Mouse (Mus musculus) mammary gland, adult 2 months (tissue): ENCODE results near the gene Camkv. TPM values are rescaled to one million over a fixed set of nuclear protein-coding genes. Genes with fewer than 3 reads are reported as not detected.

Experiments
- polyA plus RNA-seq: library from polyadenylated mRNA; depleted of rRNA; stranded (reverse); fragments of >200 nt; gene quantifications from 2 replicates; pipeline ENCODE4 v1.2.3, GENCODE M21; 2012; ENCODE audit warnings: low replicate concordance; rRNA removed

The Camkv gene
- 0.09 and 0.12 TPM in 2 replicates for polyA plus RNA-seq

DNA sequence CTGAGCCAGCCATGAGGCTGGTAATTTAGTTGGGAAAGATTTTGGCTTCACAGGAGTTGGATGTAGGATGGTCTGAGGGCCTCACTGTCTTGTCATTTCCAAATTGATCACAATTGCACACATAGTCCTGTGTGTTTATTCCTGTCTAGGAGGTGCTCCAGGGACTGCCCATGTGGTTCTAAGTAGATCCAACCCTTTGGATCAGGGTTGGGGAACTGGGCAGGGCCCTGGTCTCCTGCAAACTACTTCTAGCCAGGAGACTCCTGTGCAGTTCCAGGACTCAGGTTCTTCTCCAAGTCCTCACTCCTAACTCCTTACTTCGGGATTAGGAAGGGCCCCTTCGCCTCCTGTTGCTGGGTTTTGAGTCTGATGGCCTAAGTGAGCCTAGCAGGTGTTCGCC lies at the start of gene Camkv:
TSS of gene Camkv (plus strand) at position 301 of the 400 bp plus-strand sequence.

DNA sequence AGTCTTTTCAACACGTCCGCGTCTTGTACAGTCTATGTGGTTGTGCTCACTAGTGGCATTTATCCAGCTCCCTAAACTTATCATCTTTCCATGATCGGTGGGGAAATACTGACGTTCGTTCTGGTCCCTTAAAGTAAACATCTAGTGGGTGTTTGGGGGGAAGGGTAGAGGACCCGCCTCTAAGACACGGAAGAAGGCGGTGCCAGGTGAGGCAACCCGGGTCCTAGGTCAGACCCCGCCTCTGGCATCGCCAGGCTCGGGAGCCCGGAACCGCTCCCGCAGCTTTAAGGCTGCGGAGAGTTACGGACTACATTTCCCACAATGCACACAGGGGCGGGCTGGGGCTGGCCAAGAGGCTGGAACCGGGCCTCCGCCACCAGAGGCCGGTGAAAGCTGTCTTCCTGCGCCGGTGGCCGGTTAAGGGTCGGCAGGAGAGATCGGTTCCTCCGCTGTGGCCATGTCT lies 47.6 kb upstream of the Camkv start, which contains the start of gene Mon1a:
TSS of gene Mon1a (plus strand) at position 348 of the 463 bp plus-strand sequence.

DNA sequence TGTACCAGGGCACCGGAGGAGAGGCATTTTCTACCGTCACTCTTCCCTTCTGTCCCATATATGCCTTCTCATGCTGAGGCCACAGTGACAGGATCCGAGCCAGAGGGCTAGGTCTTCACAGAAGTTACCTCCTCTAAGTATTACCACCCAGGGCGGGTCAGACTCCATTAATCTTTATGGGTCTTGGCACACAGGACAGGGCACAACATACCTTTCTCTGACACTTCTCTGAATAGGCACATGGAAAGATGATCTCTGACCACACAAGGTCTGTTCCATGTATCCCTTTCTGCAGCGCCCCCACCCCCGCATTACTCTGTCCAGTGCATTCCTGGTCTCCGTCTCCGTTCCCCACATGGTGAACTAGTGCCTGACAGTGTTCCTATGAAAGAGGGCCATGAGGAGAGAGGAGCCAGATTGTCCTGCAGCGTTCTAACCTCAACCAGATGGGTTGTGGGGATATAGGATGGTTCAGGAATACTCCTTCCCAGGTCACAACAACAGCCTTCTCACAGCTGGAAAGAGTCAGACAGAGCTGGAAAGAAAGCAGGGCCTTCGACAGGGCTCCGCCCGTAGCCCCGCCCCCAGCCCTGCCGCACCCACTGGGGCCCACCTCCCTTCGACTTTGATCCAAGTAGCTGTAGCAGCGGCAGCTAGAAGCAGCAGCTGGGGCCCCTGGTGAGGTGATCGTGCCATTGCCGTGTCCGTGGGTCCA lies 29.1 kb upstream of the Camkv start, which contains the start of gene Mst1r:
TSS of gene Mst1r (plus strand) at position 622 of the 715 bp plus-strand sequence.

DNA sequence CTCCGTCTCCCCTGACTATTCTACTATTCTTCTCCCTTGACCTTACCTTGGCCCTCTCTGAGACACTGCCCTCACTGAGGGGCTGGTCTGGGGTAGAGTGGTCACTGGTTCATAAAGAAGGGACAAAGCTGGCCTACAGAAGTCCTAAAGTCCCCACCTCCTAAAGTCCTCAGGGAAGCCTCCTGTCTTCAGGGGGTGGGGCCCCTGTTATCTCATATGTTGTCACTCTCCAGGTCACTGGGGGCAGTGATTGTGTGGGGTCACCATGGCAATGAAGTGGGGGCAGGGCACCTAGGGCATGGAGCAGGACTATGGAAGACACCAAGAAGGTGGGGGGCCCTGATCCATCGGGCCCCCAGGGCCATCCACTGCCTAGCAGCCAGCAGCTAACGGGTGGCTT lies 7.3 kb upstream of the Camkv start, which contains the start of gene Actl11:
TSS of gene Actl11 (plus strand) at position 301 of the 400 bp plus-strand sequence.

DNA sequence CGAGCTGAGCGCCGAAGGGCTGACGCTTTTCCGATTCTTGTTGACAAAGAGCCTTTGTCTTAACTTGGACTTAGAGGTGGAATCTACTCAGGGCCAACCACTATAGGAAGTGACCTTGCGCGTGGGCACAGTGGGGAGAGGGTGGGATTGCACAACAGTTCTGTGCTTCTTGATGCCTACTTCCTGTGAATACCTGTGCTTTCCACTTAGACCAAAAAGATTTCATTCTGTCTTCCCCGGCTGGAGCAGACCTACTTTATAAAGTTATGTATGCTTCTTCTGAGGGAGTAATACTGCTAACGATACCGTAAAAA lies 14.4 kb downstream of the Camkv start, which contains the start of gene Traip:
TSS of gene Traip (plus strand) at position 215 of the 314 bp plus-strand sequence.

GRCm38 (mm10) chr9:107975399-107976386 lies 40.2 kb downstream of the Camkv start, which contains the start of gene Uba7:
Gene Uba7, plus strand, starts transcription at chr9:107975505.

GRCm38 (mm10) chr9:107982681-107983346 lies 47.3 kb downstream of the Camkv start, which contains the start of gene Gm20661:
Gene Gm20661, plus strand, starts transcription at chr9:107983058.

GRCm38 (mm10) chr9:107985131-107986119 lies 50.0 kb downstream of the Camkv start, which contains the start of gene Inka1:
Gene Inka1, minus strand, starts transcription at chr9:107985879.

DNA sequence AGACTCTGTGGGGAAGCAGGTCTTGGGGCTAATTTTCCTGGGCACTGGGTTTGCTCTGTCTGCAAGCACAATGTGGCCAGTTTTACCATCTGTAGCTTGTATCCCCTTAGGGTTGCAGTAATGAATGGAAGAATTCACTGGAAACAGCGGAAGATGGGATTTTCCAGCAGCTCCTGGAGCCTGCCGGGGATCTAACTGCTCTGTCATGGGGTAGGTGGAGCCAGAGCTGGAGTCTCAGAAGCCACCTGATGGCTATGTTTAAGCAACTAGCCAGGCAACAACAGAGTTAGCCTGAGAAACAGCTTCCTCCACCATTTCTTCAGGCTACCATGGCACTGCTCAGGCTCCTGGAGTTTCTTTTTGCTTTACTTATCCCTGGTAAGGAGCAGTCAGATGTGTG lies 56.7 kb downstream of the Camkv start, which contains the start of gene Cdhr4:
TSS of gene Cdhr4 (plus strand) at position 301 of the 400 bp plus-strand sequence.

DNA sequence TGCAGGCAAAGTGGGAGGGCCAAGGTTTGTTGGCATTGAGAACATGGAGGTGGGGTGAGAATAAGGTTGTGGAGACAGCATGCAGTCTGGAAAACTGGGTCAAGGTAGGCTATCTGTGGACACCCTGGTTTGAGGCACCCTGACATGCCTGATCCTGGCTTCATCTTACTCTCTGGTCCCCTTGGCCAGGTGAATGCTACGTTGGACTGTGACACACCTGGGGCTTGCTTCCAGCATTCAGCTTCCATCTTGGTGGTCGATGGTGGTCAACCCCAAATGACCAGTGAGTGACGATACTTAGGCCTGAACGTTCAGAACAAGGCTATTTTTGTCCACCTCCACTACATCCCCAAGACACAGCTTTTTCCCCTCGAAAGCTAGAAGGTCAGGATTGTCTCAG lies 60.6 kb downstream of the Camkv start, which contains the start of gene Gm20662:
TSS of gene Gm20662 (plus strand) at position 301 of the 400 bp plus-strand sequence.

Other genes starting within 250 kb of the Camkv start
- 59.1 and 84.4 TPM in 2 replicates for gene Sema3f, start 225.2 kb upstream of the Camkv start, polyA plus RNA-seq
- gene Rbm5, start 164.7 kb upstream of the Camkv start, polyA plus RNA-seq: 75.3 and 160 TPM in 2 replicates
- gene Rbm6, start 62.4 kb upstream of the Camkv start, polyA plus RNA-seq: 12.7 and 27.8 TPM in 2 replicates
- 37.2 and 51.7 TPM in 2 replicates for gene Mon1a, start 47.5 kb upstream of the Camkv start, polyA plus RNA-seq
- gene Mst1r, start 28.8 kb upstream of the Camkv start, polyA plus RNA-seq: 25.5 and 40.2 TPM in 2 replicates
- gene Actl11, start 7.2 kb upstream of the Camkv start, polyA plus RNA-seq: not detected in 2 replicates
- gene Traip, start 14.5 kb downstream of the Camkv start, polyA plus RNA-seq: 0.79 and 1.3 TPM in 2 replicates
- gene Uba7, start 39.8 kb downstream of the Camkv start, polyA plus RNA-seq: 138 and 151 TPM in 2 replicates
- gene Gm20661, start 47.4 kb downstream of the Camkv start, polyA plus RNA-seq: 0.19 and 0.40 TPM in 2 replicates
- 31.5 and 37.3 TPM in 2 replicates for gene Inka1, start 50.2 kb downstream of the Camkv start, polyA plus RNA-seq
- gene Cdhr4, start 56.8 kb downstream of the Camkv start, polyA plus RNA-seq: 3.2 and 4.0 TPM in 2 replicates
- gene Gm20662, start 60.7 kb downstream of the Camkv start, polyA plus RNA-seq: 2.6 and 3.1 TPM in 2 replicates
- 98.0 and 170 TPM in 2 replicates for gene Ip6k1, start 66.8 kb downstream of the Camkv start, polyA plus RNA-seq
- gene Gmppb, start 113.6 kb downstream of the Camkv start, polyA plus RNA-seq: 14.5 and 16.3 TPM in 2 replicates
- gene Amigo3, start 117.5 kb downstream of the Camkv start, polyA plus RNA-seq: 4.0 and 4.7 TPM in 2 replicates
- gene Mst1, start 144.8 kb downstream of the Camkv start, polyA plus RNA-seq: 0.68 and 1.2 TPM in 2 replicates
- gene Rnf123, start 147.7 kb downstream of the Camkv start, polyA plus RNA-seq: 126 and 148 TPM in 2 replicates
- gene Apeh, start 158.9 kb downstream of the Camkv start, polyA plus RNA-seq: 115 and 155 TPM in 2 replicates